In genomic region chr2:93110898-93111297, GRCm38 (mm10) we compare ENCODE assay signal across 12 mouse cellular contexts.
DNase-seq lines count a peak whose midpoint lies in the region; ATAC-seq lines count a peak whose summit lies in the region.
"Had no signal": no experiment of that assay in that cellular context is flagged by ENCODE, and none has a peak within 500 bp of the region (broad histone marks: within the 10 kb centered on the region; RNA-seq: fewer than 3 reads in every experiment).

No protein-coding gene starts in this region.

- DNase-seq in right cerebral cortex, adult 18-20 months: peak; percentile 59
- no peak for DNase-seq in right cerebral cortex, postnatal 4 days
- peak; percentile 60 for DNase-seq in layer of hippocampus, adult 11-12 months (ENCODE audit: low spot score)
- DNase-seq in layer of hippocampus, postnatal 36 days: peak; percentile 39 to 61
- DNase-seq in heart, postnatal 4 days: no peak
- DNase-seq: adrenal gland, postnatal 10 days; cerebellum, postnatal 36 days; heart, adult 11 months; kidney, adult 18-20 months; lung, adult 2 months had no signal

- ATAC-seq in megakaryocyte-erythroid progenitor cell, adult 5-6 weeks (replicated peaks; ENCODE audit: low FRiP score, low TSS enrichment, poor library complexity, severe bottlenecking): no peak
- ATAC-seq in monocyte, adult 5-6 weeks (replicated peaks; ENCODE audit: insufficient number of reproducible peaks, low FRiP score, low TSS enrichment, poor library complexity, severe bottlenecking): no peak

Comparison
In these comparisons a context has a peak if more than half of its experiments do, and no peak if none do; other contexts are left out.
1. DNase-seq: peak in right cerebral cortex, adult 18-20 months (single experiment), layer of hippocampus, adult 11-12 months (single experiment) and layer of hippocampus, postnatal 36 days (2 of 2); none in right cerebral cortex, postnatal 4 days (single experiment) and heart, postnatal 4 days (single experiment).